Mouse (Mus musculus) liver, postnatal 0 days (tissue): ENCODE measurements around the gene Bri3.

Experiments
- CTCF ChIP-seq: sonication (generic); IDR thresholded peaks from 2 replicates; pipeline ENCODE4 v1.5.1; 2016; ENCODE audit warnings: antibody characterized with exemption, low read depth
- EP300 ChIP-seq: IDR thresholded peaks from 2 replicates; pipeline ENCODE4 v1.6.1; 2016; ENCODE audit warnings: antibody characterized with exemption, low read depth, mild to moderate bottlenecking

GRCm38 (mm10) chr5:144203398-144203959, 40.8 kb upstream of the Bri3 start:
- no peak for TF ChIP-seq CTCF
- TF ChIP-seq EP300 = no peak
